Comparison of ENCODE assay signal across 8 mouse cellular contexts in genomic region chr5:118477131-118478119, GRCm38 (mm10).
A peak's percentile ranks its signal among the peaks of the same experiment; 100 is the strongest.
DNase-seq lines count a peak whose midpoint lies in the region; ATAC-seq and TF ChIP-seq lines count a peak whose summit lies in the region.

No protein-coding gene starts in this region.

- ATAC-seq in embryonic facial prominence, embryonic 11.5 days (replicated peaks; ENCODE audit: insufficient number of reproducible peaks, low FRiP score, low TSS enrichment, low read depth): no peak
- no peak for ATAC-seq in hindbrain, postnatal 0 days

- peak overlapping the region; percentile 52 for H3K9ac ChIP-seq in embryonic facial prominence, embryonic 11.5 days (replicated peaks; ENCODE audit: low read length)
- no peak overlapping the region for H3K9ac ChIP-seq in hindbrain, postnatal 0 days (replicated peaks; ENCODE audit: low read length)

- no peaks in the 10 kb centered on the region for H3K9me3 ChIP-seq in embryonic facial prominence, embryonic 11.5 days (replicated peaks; ENCODE audit: control insufficient read depth, low read length)
- no peaks in the 10 kb centered on the region for H3K9me3 ChIP-seq in hindbrain, postnatal 0 days (ENCODE audit: low read length)

- intact Hi-C loops in left cerebral cortex, adult 2 months (cut with DNase I): no loop called here

- no peak overlapping the region for H3K4me3 ChIP-seq in embryonic facial prominence, embryonic 11.5 days (ENCODE audit: low read depth, low read length)
- peak overlapping the region; percentile 25; the same call in 1 of the 2 replicates for H3K4me3 ChIP-seq in hindbrain, postnatal 0 days (ENCODE audit: low read length)
- H3K4me3 ChIP-seq in left cerebral cortex, adult 2 months: no peak overlapping the region

- no peak for TF ChIP-seq CTCF in hindbrain, postnatal 0 days (IDR thresholded peaks at IDR 0.05; ENCODE audit: low read depth)
- no peak for TF ChIP-seq CTCF in left cerebral cortex, adult 2 months (IDR thresholded peaks at IDR 0.05)

- H3K27ac ChIP-seq in embryonic facial prominence, embryonic 11.5 days (replicated peaks; ENCODE audit: low read depth, low read length): no peak overlapping the region; the same call in 1 of the 2 replicates
- H3K27ac ChIP-seq in hindbrain, postnatal 0 days: no peak overlapping the region
- no peak overlapping the region for H3K27ac ChIP-seq in left cerebral cortex, adult 2 months

- no peaks in the 10 kb centered on the region for H3K27me3 ChIP-seq in embryonic facial prominence, embryonic 11.5 days (ENCODE audit: control insufficient read depth, insufficient read depth, low read length)
- H3K27me3 ChIP-seq in hindbrain, postnatal 0 days (ENCODE audit: insufficient read depth, low read length): no peaks in the 10 kb centered on the region

- 55% methylated on average over 19 of the region's 19 CpGs for WGBS in embryonic facial prominence, embryonic 11.5 days
- WGBS in hindbrain, postnatal 0 days: 59% methylated on average over 19 of the region's 19 CpGs

- no peaks in the 10 kb centered on the region for H3K36me3 ChIP-seq in embryonic facial prominence, embryonic 11.5 days (replicated peaks; ENCODE audit: control insufficient read depth, insufficient read depth, low read depth, low read length)
- no peaks in the 10 kb centered on the region for H3K36me3 ChIP-seq in hindbrain, postnatal 0 days (ENCODE audit: insufficient read depth, low read length)

- H3K4me2 ChIP-seq in embryonic facial prominence, embryonic 11.5 days (ENCODE audit: low read depth, low read length): peak overlapping the region; percentile 55
- H3K4me2 ChIP-seq in hindbrain, postnatal 0 days (ENCODE audit: low read depth, low read length): peak overlapping the region; percentile 58

- peaks cover 6% of the 10 kb centered on the region for H3K4me1 ChIP-seq in embryonic facial prominence, embryonic 11.5 days (ENCODE audit: control insufficient read depth, insufficient read depth, low read length)
- H3K4me1 ChIP-seq in hindbrain, postnatal 0 days (ENCODE audit: insufficient read depth, low read length): no peaks in the 10 kb centered on the region

- peak; percentile 10 for DNase-seq in adrenal gland, adult 2 months
- no peak for DNase-seq in adrenal gland, postnatal 10 days
- DNase-seq in embryonic facial prominence, embryonic 11.5 days (ENCODE audit: low spot score): no peak
- DNase-seq in hindbrain, postnatal 0 days (ENCODE audit: low spot score): no peak
- peak; percentile 36 to 58 for DNase-seq in monocyte, adult 2 months (ENCODE audit: low read depth in 1 of 2, low spot score in 2 of 2)
- no peak for DNase-seq in urinary bladder, postnatal 36 days (ENCODE audit: low spot score in 2 of 2)
- DNase-seq in kidney, postnatal 36 days: no peak
- DNase-seq in left cerebral cortex, adult 2 months (ENCODE audit: extremely low spot score in 1 of 2, low spot score in 2 of 2): no peak

Comparison
In these comparisons a context has a peak if more than half of its experiments do, and no peak if none do; other contexts are left out.
1. DNase-seq: peak in adrenal gland, adult 2 months (single experiment) and monocyte, adult 2 months (2 of 2); none in adrenal gland, postnatal 10 days (single experiment), embryonic facial prominence, embryonic 11.5 days (single experiment), hindbrain, postnatal 0 days (single experiment), urinary bladder, postnatal 36 days (0 of 2), kidney, postnatal 36 days (0 of 2) and left cerebral cortex, adult 2 months (0 of 2).